Mouse (Mus musculus) cortical plate, adult 2 months (tissue): ENCODE results near the gene Clec2l. TPM values are rescaled to one million over a fixed set of nuclear protein-coding genes. Genes with fewer than 3 reads are reported as not detected.

Experiments used
- H3K27ac ChIP-seq: fragments of 200-500 bp; 2 replicates; pipeline ENCODE4 v1.5.1; 2012; ENCODE audit warnings: low read length, control low read depth, inconsistent platforms; ENCODE audit not compliant: insufficient read depth
- H3K4me1 ChIP-seq: fragments of 200-500 bp; 2 replicates; pipeline ENCODE4 v1.6.1; 2011; ENCODE audit warnings: low read length; ENCODE audit not compliant: control insufficient read depth, insufficient read depth
- H3K4me3 ChIP-seq: fragments of 200-500 bp; 2 replicates; pipeline ENCODE4 v1.5.1; 2011; ENCODE audit warnings: mild to moderate bottlenecking, low read length, control low read depth; ENCODE audit not compliant: insufficient read depth
- CTCF ChIP-seq: fragments of 200-500 bp; IDR thresholded peaks from 2 replicates; pipeline ENCODE4 v1.5.1; 2011; ENCODE audit warnings: mild to moderate bottlenecking, control low read depth, low read length; ENCODE audit not compliant: insufficient read depth; ENCODE audit errors: extremely low read depth
- POLR2A ChIP-seq: fragments of 200-500 bp; IDR thresholded peaks from 2 replicates; pipeline ENCODE4 v1.6.1; 2011; ENCODE audit warnings: mild to moderate bottlenecking, low read length, control low read depth; ENCODE audit not compliant: insufficient read depth; ENCODE audit errors: extremely low read depth
- polyA plus RNA-seq: library from polyadenylated mRNA; depleted of rRNA; stranded (reverse); fragments of >200 nt; gene quantifications from 2 replicates; pipeline ENCODE4 v1.2.3, GENCODE M21; 2012; rRNA removed

Gene Clec2l
- 116 and 117 TPM in 2 replicates for polyA plus RNA-seq

- peak within 1 kb of the TSS; percentile 64; the same call in 1 of the 2 replicates for H3K27ac ChIP-seq
- peaks cover 4% of the 10 kb centered on the region; the same call in 1 of the 2 replicates for H3K4me1 ChIP-seq
- H3K4me3 ChIP-seq, result peak within 1 kb of the TSS; percentile 95
- TF ChIP-seq POLR2A (no peak), CTCF (no peak)
Observed at GRCm38 (mm10) chr6:38662714-38663615, at the start of gene Clec2l. Clec2l (plus strand) TSS chr6:38663069.

GRCm38 (mm10) chr6:38622406-38622805 is 40.5 kb upstream of the Clec2l start:
- Histone ChIP-seq H3K4me3 (no peak overlapping the region), H3K27ac (no peak overlapping the region), H3K4me1 (peaks cover 2% of the 10 kb centered on the region; the same call in 1 of the 2 replicates)
- TF ChIP-seq POLR2A, result no peak
- no peak for TF ChIP-seq CTCF

- Histone ChIP-seq H3K4me1 (peaks cover 2% of the 10 kb centered on the region; the same call in 1 of the 2 replicates), H3K4me3 (no peak overlapping the region), H3K27ac (no peak overlapping the region)
- TF ChIP-seq CTCF (no peak), POLR2A (no peak)
Observed at GRCm38 (mm10) chr6:38623457-38623856, 39.4 kb upstream of the Clec2l start.

GRCm38 (mm10) chr6:38624439-38624838 is 38.4 kb upstream of the Clec2l start:
- H3K4me3 ChIP-seq, result no peak overlapping the region
- no peak overlapping the region for H3K27ac ChIP-seq
- peaks cover 2% of the 10 kb centered on the region; the same call in 1 of the 2 replicates for H3K4me1 ChIP-seq
- TF ChIP-seq CTCF (no peak), POLR2A (no peak)

- TF ChIP-seq CTCF, result no peak
- Histone ChIP-seq H3K27ac (no peak overlapping the region), H3K4me1 (peaks cover 2% of the 10 kb centered on the region; the same call in 1 of the 2 replicates), H3K4me3 (no peak overlapping the region)
Observed at GRCm38 (mm10) chr6:38626086-38626485, 36.8 kb upstream of the Clec2l start.

- Histone ChIP-seq H3K4me1 (peaks cover 2% of the 10 kb centered on the region; the same call in 1 of the 2 replicates), H3K27ac (no peak overlapping the region), H3K4me3 (no peak overlapping the region)
- TF ChIP-seq POLR2A, result no peak
- TF ChIP-seq CTCF, result no peak
Observed at GRCm38 (mm10) chr6:38627081-38627480, 35.8 kb upstream of the Clec2l start.

- TF ChIP-seq POLR2A (no peak), CTCF (no peak)
- Histone ChIP-seq H3K4me1 (peaks cover 2% of the 10 kb centered on the region; the same call in 1 of the 2 replicates), H3K27ac (no peak overlapping the region), H3K4me3 (no peak overlapping the region)
Observed at GRCm38 (mm10) chr6:38627486-38627885, 35.4 kb upstream of the Clec2l start.

- no peak overlapping the region for H3K4me3 ChIP-seq
- H3K4me1 ChIP-seq, result no peaks in the 10 kb centered on the region
- TF ChIP-seq POLR2A (no peak), CTCF (no peak)
- H3K27ac ChIP-seq, result no peak overlapping the region
Observed at GRCm38 (mm10) chr6:38629556-38629955, 33.3 kb upstream of the Clec2l start.

- H3K4me3 ChIP-seq, result no peak overlapping the region
- TF ChIP-seq CTCF (no peak), POLR2A (no peak)
- no peaks in the 10 kb centered on the region for H3K4me1 ChIP-seq
- H3K27ac ChIP-seq, result no peak overlapping the region
Observed at GRCm38 (mm10) chr6:38632826-38633225, 30.0 kb upstream of the Clec2l start.

- Histone ChIP-seq H3K4me1 (no peaks in the 10 kb centered on the region), H3K4me3 (no peak overlapping the region), H3K27ac (no peak overlapping the region)
- TF ChIP-seq CTCF (no peak), POLR2A (no peak)
Observed at GRCm38 (mm10) chr6:38634461-38634860, 28.4 kb upstream of the Clec2l start.
